Mouse (Mus musculus) testis, adult 2 months (tissue): ENCODE measurements around the gene Fam189a1.

Source experiments
- CTCF ChIP-seq: fragments of 200-500 bp; IDR thresholded peaks from 2 replicates; pipeline ENCODE4 v1.5.1; 2012; ENCODE audit warnings: low read depth, mild to moderate bottlenecking, inconsistent platforms, low read length, moderate library complexity; ENCODE audit not compliant: control insufficient read depth, insufficient read depth, insufficient replicate concordance
- POLR2A ChIP-seq: fragments of 200-500 bp; IDR thresholded peaks from 2 replicates; pipeline ENCODE4 v1.6.1; 2012; ENCODE audit warnings: low read depth, mild to moderate bottlenecking, inconsistent platforms, low read length, moderate library complexity; ENCODE audit not compliant: control insufficient read depth

GRCm38 (mm10) chr7:65031195-65031594 lies 125.2 kb downstream of the Fam189a1 start:
- TF ChIP-seq CTCF (no peak), POLR2A (no peak)
